Mouse (Mus musculus): ENCODE data around the gene Snrpe. TPM values are rescaled to one million over a fixed set of nuclear protein-coding genes. Genes with fewer than 3 reads are reported as not detected.
A peak's percentile ranks its signal among the peaks of the same experiment; 100 is the strongest.

Snrpe gene
- polyA plus RNA-seq (2015; fragmentation: Nextera tagmentation; extraction: Ambion mirVana): 302 and 306 TPM in 2 replicates

GRCm38 (mm10) chr1:133609771-133610502 lies at the start of gene Snrpe:
Gene Snrpe, minus strand, starts transcription at chr1:133610291.
- WGBS (ENCODE audit: insufficient replicate concordance): under 1% methylated on average over 71 of the region's 73 CpGs
- peak within 1 kb of the TSS; percentile 99 for H3K4me3 ChIP-seq (ENCODE audit: low read depth, low read length)
- H3K4me1 ChIP-seq (ENCODE audit: insufficient read depth): 0 out of 2 replicates have a peak, but pooled peaks cover 9% of the 10 kb centered on the region
- peak within 1 kb of the TSS; percentile 96 for H3K9ac ChIP-seq (replicated peaks)
- TF ChIP-seq CTCF (IDR thresholded peaks at IDR 0.05; ENCODE audit: low read depth) (peak; percentile 99), EP300 (IDR thresholded peaks at IDR 0.05; ENCODE audit: low read depth) (peak; percentile 44; the same call in 1 of the 2 replicates)
- no peaks in the 10 kb centered on the region for H3K9me3 ChIP-seq (ENCODE audit: low read length)
- ATAC-seq (peak; percentile 98), DNase-seq (peak; percentile 98)
- H3K4me2 ChIP-seq (ENCODE audit: low read depth, low read length): peak within 1 kb of the TSS; percentile 78
- peak within 1 kb of the TSS; percentile 95 for H3K27ac ChIP-seq (ENCODE audit: low read depth)
- H3K27me3 ChIP-seq (ENCODE audit: insufficient read depth, low read length): no peaks in the 10 kb centered on the region
- H3K36me3 ChIP-seq (replicated peaks; ENCODE audit: insufficient read depth, low read length): peaks cover 34% of the 10 kb centered on the region

GRCm38 (mm10) chr1:133658878-133659277 lies 48.8 kb upstream of the Snrpe start:
- Histone ChIP-seq H3K9me3 (ENCODE audit: low read length) (no peaks in the 10 kb centered on the region), H3K36me3 (replicated peaks; ENCODE audit: insufficient read depth, low read length) (peaks cover 36% of the 10 kb centered on the region), H3K9ac (replicated peaks) (no peak overlapping the region), H3K4me3 (ENCODE audit: low read depth, low read length) (no peak overlapping the region), H3K4me2 (ENCODE audit: low read depth, low read length) (peak overlapping the region; percentile 93), H3K27me3 (ENCODE audit: insufficient read depth, low read length) (no peaks in the 10 kb centered on the region), H3K27ac (ENCODE audit: low read depth) (no peak overlapping the region), H3K4me1 (ENCODE audit: insufficient read depth) (peaks cover 32% of the 10 kb centered on the region)
- DNase-seq (no peak), ATAC-seq (no peak)
- no peak for TF ChIP-seq EP300 (IDR thresholded peaks at IDR 0.05; ENCODE audit: low read depth)
- no peak for TF ChIP-seq CTCF (IDR thresholded peaks at IDR 0.05; ENCODE audit: low read depth)
- WGBS (ENCODE audit: insufficient replicate concordance): 87% methylated on average over 3 of the region's 3 CpGs

GRCm38 (mm10) chr1:133656811-133657210 lies 46.7 kb upstream of the Snrpe start:
- H3K36me3 ChIP-seq (replicated peaks; ENCODE audit: insufficient read depth, low read length): peaks cover 39% of the 10 kb centered on the region
- DNase-seq (no peak), ATAC-seq (no peak)
- H3K4me3 ChIP-seq (ENCODE audit: low read depth, low read length): no peak overlapping the region
- no peaks in the 10 kb centered on the region for H3K9me3 ChIP-seq (ENCODE audit: low read length)
- WGBS (ENCODE audit: insufficient replicate concordance): 80% methylated on average over 5 of the region's 5 CpGs
- H3K4me1 ChIP-seq (ENCODE audit: insufficient read depth): peaks cover 32% of the 10 kb centered on the region
- no peak overlapping the region for H3K27ac ChIP-seq (ENCODE audit: low read depth)
- TF ChIP-seq CTCF (IDR thresholded peaks at IDR 0.05; ENCODE audit: low read depth) (no peak), EP300 (IDR thresholded peaks at IDR 0.05; ENCODE audit: low read depth) (no peak)
- no peaks in the 10 kb centered on the region for H3K27me3 ChIP-seq (ENCODE audit: insufficient read depth, low read length)
- no peak overlapping the region for H3K9ac ChIP-seq (replicated peaks)
- 0 out of 2 replicates have a peak overlapping the region, but pooled peaks have one; percentile 9 for H3K4me2 ChIP-seq (ENCODE audit: low read depth, low read length)

- no peak for ATAC-seq
Observed at GRCm38 (mm10) chr1:133653033-133653432, 42.9 kb upstream of the Snrpe start.

GRCm38 (mm10) chr1:133650288-133651055 lies 40.4 kb upstream of the Snrpe start:
- Histone ChIP-seq H3K36me3 (replicated peaks; ENCODE audit: insufficient read depth, low read length) (peaks cover 38% of the 10 kb centered on the region), H3K27ac (ENCODE audit: low read depth) (no peak overlapping the region), H3K9ac (replicated peaks) (no peak overlapping the region), H3K4me2 (ENCODE audit: low read depth, low read length) (no peak overlapping the region), H3K9me3 (ENCODE audit: low read length) (no peaks in the 10 kb centered on the region), H3K4me3 (ENCODE audit: low read depth, low read length) (no peak overlapping the region), H3K27me3 (ENCODE audit: insufficient read depth, low read length) (no peaks in the 10 kb centered on the region), H3K4me1 (ENCODE audit: insufficient read depth) (peaks cover 2% of the 10 kb centered on the region; the same call in 1 of the 2 replicates)
- 82% methylated on average over 7 of the region's 7 CpGs for WGBS (ENCODE audit: insufficient replicate concordance)
- no peak for ATAC-seq
- TF ChIP-seq CTCF (IDR thresholded peaks at IDR 0.05; ENCODE audit: low read depth) (no peak), EP300 (IDR thresholded peaks at IDR 0.05; ENCODE audit: low read depth) (no peak)
- DNase-seq: no peak

More at GRCm38 (mm10) chr1:133653033-133653432, 42.9 kb upstream of the Snrpe start:
- DNase-seq: no peak
- H3K4me1 ChIP-seq (ENCODE audit: insufficient read depth): peaks cover 15% of the 10 kb centered on the region
- TF ChIP-seq CTCF (IDR thresholded peaks at IDR 0.05; ENCODE audit: low read depth) (no peak), EP300 (IDR thresholded peaks at IDR 0.05; ENCODE audit: low read depth) (no peak)
- H3K27me3 ChIP-seq (ENCODE audit: insufficient read depth, low read length): no peaks in the 10 kb centered on the region
- H3K36me3 ChIP-seq (replicated peaks; ENCODE audit: insufficient read depth, low read length): peaks cover 28% of the 10 kb centered on the region
- H3K9ac ChIP-seq (replicated peaks): no peak overlapping the region
- no peak overlapping the region for H3K4me3 ChIP-seq (ENCODE audit: low read depth, low read length)
- H3K27ac ChIP-seq (ENCODE audit: low read depth): no peak overlapping the region
- WGBS (ENCODE audit: insufficient replicate concordance): 90% methylated on average over 1 of the region's 1 CpGs
- no peaks in the 10 kb centered on the region for H3K9me3 ChIP-seq (ENCODE audit: low read length)
- no peak overlapping the region for H3K4me2 ChIP-seq (ENCODE audit: low read depth, low read length)

- Histone ChIP-seq H3K4me3 (ENCODE audit: low read depth, low read length) (no peak overlapping the region), H3K27me3 (ENCODE audit: insufficient read depth, low read length) (no peaks in the 10 kb centered on the region), H3K4me2 (ENCODE audit: low read depth, low read length) (no peak overlapping the region), H3K9ac (replicated peaks) (no peak overlapping the region), H3K27ac (ENCODE audit: low read depth) (no peak overlapping the region), H3K9me3 (ENCODE audit: low read length) (no peaks in the 10 kb centered on the region), H3K36me3 (replicated peaks; ENCODE audit: insufficient read depth, low read length) (peaks cover 71% of the 10 kb centered on the region), H3K4me1 (ENCODE audit: insufficient read depth) (no peaks in the 10 kb centered on the region; the same call in 1 of the 2 replicates)
- ATAC-seq: peak; percentile 61
- no peak for DNase-seq
- 65% methylated on average over 5 of the region's 5 CpGs for WGBS (ENCODE audit: insufficient replicate concordance)
- no peak for TF ChIP-seq EP300 (IDR thresholded peaks at IDR 0.05; ENCODE audit: low read depth)
- no peak for TF ChIP-seq CTCF (IDR thresholded peaks at IDR 0.05; ENCODE audit: low read depth)
Observed at GRCm38 (mm10) chr1:133645652-133646051, 35.6 kb upstream of the Snrpe start.

Measured in liver, postnatal 0 days (tissue).